Mouse (Mus musculus) kidney, embryonic 16.5 days (tissue): Measurements from ENCODE around the gene Rnf182. TPM values are rescaled to one million over a fixed set of nuclear protein-coding genes. Genes with fewer than 3 reads are reported as not detected.
A peak's percentile ranks its signal among the peaks of the same experiment; 100 is the strongest.

Experiments used
- ATAC-seq: fragments of 200-750 bp; cut with Nextera tagmentation; 2 replicates; pipeline ENCODE4 v1.8.0; 2017; ENCODE audit warnings: moderate TSS enrichment; ENCODE audit not compliant: low FRiP score, low TSS enrichment
- H3K27ac ChIP-seq: fragments of 300-500 bp; sonication (generic); 2 replicates; pipeline ENCODE4 v1.5.1; 2014; ENCODE audit warnings: low read length
- H3K27me3 ChIP-seq: fragments of 300-500 bp; sonication (generic); 2 replicates; pipeline ENCODE4 v1.6.1; 2014; ENCODE audit warnings: low read length, control low read depth, mixed read lengths; ENCODE audit not compliant: insufficient read depth
- H3K36me3 ChIP-seq: fragments of 300-500 bp; sonication (generic); 2 replicates; pipeline ENCODE4 v1.6.1; 2014; ENCODE audit warnings: low read length, control low read depth, mixed read lengths; ENCODE audit not compliant: insufficient read depth
- H3K4me1 ChIP-seq: fragments of 300-500 bp; sonication (generic); 2 replicates; pipeline ENCODE4 v1.6.1; 2014; ENCODE audit warnings: low read length, control low read depth, mixed read lengths; ENCODE audit not compliant: insufficient read depth
- H3K4me2 ChIP-seq: fragments of 300-500 bp; sonication (generic); replicated peaks from 2 replicates; pipeline ENCODE4 v1.6.1; 2014; ENCODE audit warnings: low read depth, low read length
- H3K4me3 ChIP-seq: fragments of 300-500 bp; sonication (generic); 2 replicates; pipeline ENCODE4 v1.5.1; 2014; ENCODE audit warnings: mild to moderate bottlenecking, low read length
- H3K9ac ChIP-seq: fragments of 300-500 bp; sonication (generic); replicated peaks from 2 replicates; pipeline ENCODE4 v1.6.1; 2014; ENCODE audit warnings: low read length
- H3K9me3 ChIP-seq: fragments of 300-500 bp; sonication (generic); 2 replicates; pipeline ENCODE4 v1.6.1; 2016; ENCODE audit warnings: low read length, control low read depth
- WGBS: fragments of 180-500 bp; shearing (Covaris S2); extraction: QIAGEN DNeasy Blood & Tissue Kit; methylation state at CpG from one replicate; pipeline ENCODE4 v1.1.7; 2014; 5-methylcytosine and 5-hydroxymethylcytosine counted together
- polyA plus RNA-seq: library from polyadenylated mRNA; unstranded; fragments of >200 nt; fragmentation: Nextera tagmentation; extraction: Ambion mirVana; gene quantifications from 2 replicates; pipeline ENCODE4 v1.2.1, GENCODE M21; 2015

The Rnf182 gene
- polyA plus RNA-seq, 1 experiment from 2014 or later = 1.6 TPM

GRCm38 (mm10) chr13:43684499-43684994 lies 69.0 kb downstream of the Rnf182 start:
- Histone ChIP-seq H3K4me2 (no peak overlapping the region), H3K4me1 (peaks cover 12% of the 10 kb centered on the region), H3K27ac (peak overlapping the region; percentile 41), H3K9ac (no peak overlapping the region), H3K27me3 (no peaks in the 10 kb centered on the region), H3K4me3 (no peak overlapping the region), H3K9me3 (no peaks in the 10 kb centered on the region), H3K36me3 (no peaks in the 10 kb centered on the region)
- peak; percentile 90 for ATAC-seq
- WGBS = 27% methylated on average over 8 of the region's 8 CpGs

GRCm38 (mm10) chr13:43688065-43688464 lies 72.6 kb downstream of the Rnf182 start:
- no peak for ATAC-seq
- Histone ChIP-seq H3K27ac (no peak overlapping the region), H3K4me2 (no peak overlapping the region), H3K9me3 (no peaks in the 10 kb centered on the region), H3K4me1 (peaks cover 12% of the 10 kb centered on the region), H3K4me3 (no peak overlapping the region), H3K36me3 (no peaks in the 10 kb centered on the region), H3K9ac (no peak overlapping the region), H3K27me3 (no peaks in the 10 kb centered on the region)
- WGBS = 88% methylated on average over 10 of the region's 10 CpGs

- H3K27ac ChIP-seq = no peak overlapping the region
- no peaks in the 10 kb centered on the region for H3K27me3 ChIP-seq
- ATAC-seq = no peak
- H3K4me2 ChIP-seq = no peak overlapping the region
- no peaks in the 10 kb centered on the region for H3K4me1 ChIP-seq
- no peak overlapping the region for H3K4me3 ChIP-seq
- 55% methylated on average over 3 of the region's 3 CpGs for WGBS
- no peaks in the 10 kb centered on the region for H3K9me3 ChIP-seq
- H3K36me3 ChIP-seq = no peaks in the 10 kb centered on the region
- H3K9ac ChIP-seq = no peak overlapping the region
Measured at GRCm38 (mm10) chr13:43691755-43692154, 76.2 kb downstream of the Rnf182 start.

GRCm38 (mm10) chr13:43695521-43695920 lies 80.0 kb downstream of the Rnf182 start:
- Histone ChIP-seq H3K27me3 (no peaks in the 10 kb centered on the region), H3K4me1 (peaks cover 13% of the 10 kb centered on the region; the same call in 1 of the 2 replicates), H3K9ac (no peak overlapping the region), H3K9me3 (no peaks in the 10 kb centered on the region), H3K4me2 (no peak overlapping the region), H3K36me3 (no peaks in the 10 kb centered on the region), H3K27ac (no peak overlapping the region), H3K4me3 (no peak overlapping the region)
- ATAC-seq = no peak

GRCm38 (mm10) chr13:43696011-43696410 lies 80.5 kb downstream of the Rnf182 start:
- no peaks in the 10 kb centered on the region for H3K9me3 ChIP-seq
- H3K4me1 ChIP-seq = peaks cover 13% of the 10 kb centered on the region; the same call in 1 of the 2 replicates
- H3K27ac ChIP-seq = no peak overlapping the region
- H3K4me3 ChIP-seq = no peak overlapping the region
- H3K9ac ChIP-seq = no peak overlapping the region
- H3K36me3 ChIP-seq = no peaks in the 10 kb centered on the region
- H3K4me2 ChIP-seq = no peak overlapping the region
- no peak for ATAC-seq
- WGBS = 94% methylated on average over 7 of the region's 7 CpGs
- no peaks in the 10 kb centered on the region for H3K27me3 ChIP-seq

- Histone ChIP-seq H3K9me3 (no peaks in the 10 kb centered on the region), H3K27ac (no peak overlapping the region), H3K9ac (no peak overlapping the region), H3K36me3 (no peaks in the 10 kb centered on the region), H3K27me3 (no peaks in the 10 kb centered on the region), H3K4me1 (peaks cover 23% of the 10 kb centered on the region), H3K4me3 (no peak overlapping the region), H3K4me2 (no peak overlapping the region)
- ATAC-seq = no peak
- WGBS = 24% methylated on average over 7 of the region's 7 CpGs
Measured at GRCm38 (mm10) chr13:43698506-43698905, 83.0 kb downstream of the Rnf182 start.

GRCm38 (mm10) chr13:43703471-43703870 lies 88.0 kb downstream of the Rnf182 start:
- Histone ChIP-seq H3K4me2 (no peak overlapping the region), H3K9ac (no peak overlapping the region), H3K36me3 (no peaks in the 10 kb centered on the region), H3K27me3 (no peaks in the 10 kb centered on the region), H3K4me1 (peaks cover 23% of the 10 kb centered on the region), H3K4me3 (no peak overlapping the region), H3K9me3 (no peaks in the 10 kb centered on the region), H3K27ac (no peak overlapping the region)
- 17% methylated on average over 7 of the region's 7 CpGs for WGBS
- peak; percentile 74; the same call in 1 of the 2 replicates for ATAC-seq

- Histone ChIP-seq H3K9me3 (no peaks in the 10 kb centered on the region), H3K36me3 (no peaks in the 10 kb centered on the region), H3K4me2 (no peak overlapping the region), H3K4me1 (peaks cover 13% of the 10 kb centered on the region), H3K4me3 (no peak overlapping the region), H3K27me3 (no peaks in the 10 kb centered on the region), H3K27ac (no peak overlapping the region), H3K9ac (no peak overlapping the region)
- ATAC-seq = no peak
- WGBS = 49% methylated on average over 7 of the region's 7 CpGs
Measured at GRCm38 (mm10) chr13:43704533-43705116, 89.1 kb downstream of the Rnf182 start.

GRCm38 (mm10) chr13:43706387-43706786 lies 90.9 kb downstream of the Rnf182 start:
- Histone ChIP-seq H3K36me3 (no peaks in the 10 kb centered on the region), H3K27me3 (no peaks in the 10 kb centered on the region), H3K4me3 (no peak overlapping the region), H3K4me2 (no peak overlapping the region), H3K9ac (no peak overlapping the region), H3K4me1 (peaks cover 13% of the 10 kb centered on the region), H3K27ac (no peak overlapping the region), H3K9me3 (no peaks in the 10 kb centered on the region)
- 90% methylated on average over 4 of the region's 4 CpGs for WGBS
- ATAC-seq = no peak

- WGBS = 67% methylated on average over 3 of the region's 3 CpGs
Measured at GRCm38 (mm10) chr13:43709529-43709928, 94.0 kb downstream of the Rnf182 start.

More at GRCm38 (mm10) chr13:43709529-43709928, 94.0 kb downstream of the Rnf182 start:
- no peaks in the 10 kb centered on the region for H3K27me3 ChIP-seq
- no peaks in the 10 kb centered on the region for H3K9me3 ChIP-seq
- no peaks in the 10 kb centered on the region for H3K4me1 ChIP-seq
- H3K4me3 ChIP-seq = no peak overlapping the region
- no peak overlapping the region for H3K4me2 ChIP-seq
- no peak for ATAC-seq
- H3K9ac ChIP-seq = no peak overlapping the region
- H3K27ac ChIP-seq = no peak overlapping the region
- H3K36me3 ChIP-seq = no peaks in the 10 kb centered on the region
